Mouse (Mus musculus) midbrain, embryonic 13.5 days (tissue): ENCODE measurements around the gene Mmp28. TPM values are rescaled to one million over a fixed set of nuclear protein-coding genes. Genes with fewer than 3 reads are reported as not detected.

Experiments
- ATAC-seq: fragments of 200-750 bp; cut with Nextera tagmentation; 2 replicates; pipeline ENCODE4 v1.8.0; 2017; ENCODE audit warnings: mild to moderate bottlenecking, moderate TSS enrichment, moderate library complexity
- H3K27ac ChIP-seq: fragments of 300-500 bp; sonication (generic); 2 replicates; pipeline ENCODE4 v1.5.1; 2015; ENCODE audit warnings: inconsistent platforms, mild to moderate bottlenecking, moderate library complexity
- H3K27me3 ChIP-seq: fragments of 300-500 bp; sonication (generic); 2 replicates; pipeline ENCODE4 v1.6.1; 2015; ENCODE audit warnings: mild to moderate bottlenecking, inconsistent platforms
- H3K36me3 ChIP-seq: fragments of 300-500 bp; sonication (generic); 2 replicates; pipeline ENCODE4 v1.6.1; 2015; ENCODE audit warnings: mild to moderate bottlenecking, inconsistent platforms
- H3K4me1 ChIP-seq: fragments of 300-500 bp; sonication (generic); replicated peaks from 2 replicates; pipeline ENCODE4 v1.6.1; 2015; ENCODE audit warnings: inconsistent platforms
- H3K4me2 ChIP-seq: fragments of 300-500 bp; sonication (generic); replicated peaks from 2 replicates; pipeline ENCODE4 v1.6.1; 2015; ENCODE audit warnings: moderate library complexity, mild to moderate bottlenecking, inconsistent platforms
- H3K4me3 ChIP-seq: fragments of 300-500 bp; sonication (generic); replicated peaks from 2 replicates; pipeline ENCODE4 v1.5.1; 2015; ENCODE audit warnings: mild to moderate bottlenecking, inconsistent platforms
- H3K9ac ChIP-seq: fragments of 300-500 bp; sonication (generic); replicated peaks from 2 replicates; pipeline ENCODE4 v1.6.1; 2015; ENCODE audit warnings: mild to moderate bottlenecking, inconsistent platforms
- H3K9me3 ChIP-seq: fragments of 300-500 bp; sonication (generic); 2 replicates; pipeline ENCODE4 v1.6.1; 2016; ENCODE audit warnings: mild to moderate bottlenecking, inconsistent platforms
- WGBS: fragments of 180-500 bp; shearing (Covaris S2); methylation state at CpG from one replicate; pipeline ENCODE4 v1.1.7; 2015; 5-methylcytosine and 5-hydroxymethylcytosine counted together
- polyA plus RNA-seq: library from polyadenylated mRNA; unstranded; fragments of >200 nt; fragmentation: Nextera tagmentation; extraction: Ambion mirVana; gene quantifications from 2 replicates; pipeline ENCODE4 v1.2.1, GENCODE M21; 2015

Gene Mmp28
- polyA plus RNA-seq, 1 experiment from 2014 or later = 3.6 TPM

GRCm38 (mm10) chr11:83443824-83444223 is 19.0 kb downstream of the Mmp28 start:
- no peaks in the 10 kb centered on the region for H3K9me3 ChIP-seq
- no peak for ATAC-seq
- 12% methylated on average over 7 of the region's 7 CpGs for WGBS
- peaks cover 68% of the 10 kb centered on the region for H3K27me3 ChIP-seq
- H3K4me3 ChIP-seq = no peak overlapping the region
- H3K4me2 ChIP-seq = no peak overlapping the region
- H3K27ac ChIP-seq = no peak overlapping the region
- no peak overlapping the region for H3K9ac ChIP-seq
- H3K36me3 ChIP-seq = no peaks in the 10 kb centered on the region
- H3K4me1 ChIP-seq = peaks cover 24% of the 10 kb centered on the region

- Histone ChIP-seq H3K9ac (no peak overlapping the region), H3K27me3 (peaks cover 71% of the 10 kb centered on the region), H3K36me3 (no peaks in the 10 kb centered on the region), H3K27ac (no peak overlapping the region), H3K9me3 (no peaks in the 10 kb centered on the region), H3K4me1 (peaks cover 16% of the 10 kb centered on the region), H3K4me3 (peak overlapping the region; percentile 22), H3K4me2 (peak overlapping the region; percentile 46)
- 15% methylated on average over 29 of the region's 29 CpGs for WGBS
- ATAC-seq = peak; percentile 18; the same call in 1 of the 2 replicates
These were observed 20.1 kb downstream of the Mmp28 start for GRCm38 (mm10) chr11:83442596-83443267.

- H3K4me2 ChIP-seq = no peak overlapping the region
These were observed 21.6 kb downstream of the Mmp28 start for GRCm38 (mm10) chr11:83441235-83441634.

GRCm38 (mm10) chr11:83440081-83441064 is 22.5 kb downstream of the Mmp28 start:
- peak overlapping the region; percentile 86 for H3K4me2 ChIP-seq
- peaks cover 60% of the 10 kb centered on the region for H3K27me3 ChIP-seq
- no peak overlapping the region for H3K27ac ChIP-seq
- WGBS = under 1% methylated on average over 64 of the region's 75 CpGs
- no peaks in the 10 kb centered on the region for H3K36me3 ChIP-seq
- H3K9me3 ChIP-seq = no peaks in the 10 kb centered on the region
- H3K9ac ChIP-seq = peak overlapping the region; percentile 70
- peaks cover 16% of the 10 kb centered on the region for H3K4me1 ChIP-seq
- ATAC-seq = peak; percentile 97
- peak overlapping the region; percentile 60 for H3K4me3 ChIP-seq

More at GRCm38 (mm10) chr11:83441235-83441634, 21.6 kb downstream of the Mmp28 start:
- 44% methylated on average over 7 of the region's 7 CpGs for WGBS
- Histone ChIP-seq H3K4me3 (no peak overlapping the region), H3K9me3 (no peaks in the 10 kb centered on the region), H3K4me1 (peaks cover 16% of the 10 kb centered on the region), H3K27me3 (peaks cover 69% of the 10 kb centered on the region), H3K36me3 (no peaks in the 10 kb centered on the region), H3K9ac (no peak overlapping the region), H3K27ac (no peak overlapping the region)
- no peak; the same call in 1 of the 2 replicates for ATAC-seq

GRCm38 (mm10) chr11:83439426-83440060 is 23.3 kb downstream of the Mmp28 start:
- peaks cover 52% of the 10 kb centered on the region for H3K27me3 ChIP-seq
- WGBS = 33% methylated on average over 11 of the region's 11 CpGs

GRCm38 (mm10) chr11:83437377-83437776 is 25.5 kb downstream of the Mmp28 start, which contains the start of gene 1700020L24Rik:
TSS of gene 1700020L24Rik (plus strand) at chr11:83437677.
- no peak within 1 kb of the TSS for H3K4me3 ChIP-seq
- H3K27me3 ChIP-seq = peaks cover 30% of the 10 kb centered on the region
- no peak within 1 kb of the TSS for H3K9ac ChIP-seq
- no peak for ATAC-seq
- no peaks in the 10 kb centered on the region for H3K9me3 ChIP-seq
- no peak within 1 kb of the TSS for H3K27ac ChIP-seq
- 96% methylated on average over 1 of the region's 1 CpGs for WGBS
- H3K4me1 ChIP-seq = 0 out of 2 replicates have a peak, but pooled peaks cover 6% of the 10 kb centered on the region
- H3K36me3 ChIP-seq = no peaks in the 10 kb centered on the region
- H3K4me2 ChIP-seq = no peak within 1 kb of the TSS

More at GRCm38 (mm10) chr11:83439426-83440060, 23.3 kb downstream of the Mmp28 start:
- Histone ChIP-seq H3K36me3 (no peaks in the 10 kb centered on the region), H3K27ac (no peak overlapping the region), H3K4me3 (peak overlapping the region; percentile 60), H3K9ac (peak overlapping the region; percentile 70), H3K4me2 (peak overlapping the region; percentile 86), H3K9me3 (no peaks in the 10 kb centered on the region), H3K4me1 (peaks cover 12% of the 10 kb centered on the region)
- no peak for ATAC-seq

GRCm38 (mm10) chr11:83432533-83432932 is 30.3 kb downstream of the Mmp28 start:
- Histone ChIP-seq H3K4me3 (no peak overlapping the region), H3K4me1 (peaks cover 5% of the 10 kb centered on the region; the same call in 1 of the 2 replicates), H3K9me3 (no peaks in the 10 kb centered on the region), H3K4me2 (no peak overlapping the region), H3K36me3 (no peaks in the 10 kb centered on the region), H3K27me3 (peaks cover 27% of the 10 kb centered on the region), H3K9ac (no peak overlapping the region), H3K27ac (no peak overlapping the region)
- WGBS = 78% methylated on average over 2 of the region's 2 CpGs
- ATAC-seq = no peak

- WGBS = 56% methylated on average over 5 of the region's 5 CpGs
- no peak for ATAC-seq
- Histone ChIP-seq H3K4me1 (peaks cover 5% of the 10 kb centered on the region; the same call in 1 of the 2 replicates), H3K36me3 (no peaks in the 10 kb centered on the region), H3K9me3 (no peaks in the 10 kb centered on the region), H3K4me3 (no peak within 1 kb of the TSS), H3K9ac (no peak within 1 kb of the TSS), H3K27ac (no peak within 1 kb of the TSS), H3K4me2 (no peak within 1 kb of the TSS), H3K27me3 (peaks cover 41% of the 10 kb centered on the region)
These were observed 33.5 kb downstream of the Mmp28 start, which contains the start of gene Gas2l2 for GRCm38 (mm10) chr11:83429355-83429754. TSS of gene Gas2l2 (minus strand) at chr11:83429455.

GRCm38 (mm10) chr11:83426964-83427363 is 35.9 kb downstream of the Mmp28 start:
- Histone ChIP-seq H3K9ac (no peak overlapping the region), H3K27me3 (peaks cover 47% of the 10 kb centered on the region), H3K4me3 (no peak overlapping the region), H3K4me1 (peaks cover 5% of the 10 kb centered on the region; the same call in 1 of the 2 replicates), H3K36me3 (no peaks in the 10 kb centered on the region), H3K9me3 (no peaks in the 10 kb centered on the region), H3K4me2 (0 out of 2 replicates have a peak overlapping the region, but pooled peaks have one; percentile 5), H3K27ac (no peak overlapping the region)
- ATAC-seq = no peak
- WGBS = 52% methylated on average over 17 of the region's 17 CpGs

GRCm38 (mm10) chr11:83424681-83425080 is 38.2 kb downstream of the Mmp28 start:
- WGBS = 9% methylated on average over 8 of the region's 8 CpGs
- Histone ChIP-seq H3K27me3 (peaks cover 61% of the 10 kb centered on the region), H3K4me1 (peaks cover 4% of the 10 kb centered on the region; the same call in 1 of the 2 replicates), H3K27ac (no peak overlapping the region), H3K9ac (no peak overlapping the region), H3K4me2 (no peak overlapping the region), H3K9me3 (no peaks in the 10 kb centered on the region), H3K36me3 (no peaks in the 10 kb centered on the region), H3K4me3 (no peak overlapping the region)
- ATAC-seq = peak; percentile 63

- no peak overlapping the region for H3K9ac ChIP-seq
- 5% methylated on average over 9 of the region's 9 CpGs for WGBS
- H3K4me3 ChIP-seq = no peak overlapping the region
- no peaks in the 10 kb centered on the region for H3K9me3 ChIP-seq
- H3K36me3 ChIP-seq = no peaks in the 10 kb centered on the region
- peaks cover 8% of the 10 kb centered on the region for H3K4me1 ChIP-seq
- H3K27me3 ChIP-seq = peaks cover 58% of the 10 kb centered on the region
- H3K27ac ChIP-seq = no peak overlapping the region
- no peak overlapping the region for H3K4me2 ChIP-seq
- no peak for ATAC-seq
These were observed 41.6 kb downstream of the Mmp28 start for GRCm38 (mm10) chr11:83421305-83421704.
